8 mouse cellular contexts compared by ENCODE assay signal in the genomic region with DNA sequence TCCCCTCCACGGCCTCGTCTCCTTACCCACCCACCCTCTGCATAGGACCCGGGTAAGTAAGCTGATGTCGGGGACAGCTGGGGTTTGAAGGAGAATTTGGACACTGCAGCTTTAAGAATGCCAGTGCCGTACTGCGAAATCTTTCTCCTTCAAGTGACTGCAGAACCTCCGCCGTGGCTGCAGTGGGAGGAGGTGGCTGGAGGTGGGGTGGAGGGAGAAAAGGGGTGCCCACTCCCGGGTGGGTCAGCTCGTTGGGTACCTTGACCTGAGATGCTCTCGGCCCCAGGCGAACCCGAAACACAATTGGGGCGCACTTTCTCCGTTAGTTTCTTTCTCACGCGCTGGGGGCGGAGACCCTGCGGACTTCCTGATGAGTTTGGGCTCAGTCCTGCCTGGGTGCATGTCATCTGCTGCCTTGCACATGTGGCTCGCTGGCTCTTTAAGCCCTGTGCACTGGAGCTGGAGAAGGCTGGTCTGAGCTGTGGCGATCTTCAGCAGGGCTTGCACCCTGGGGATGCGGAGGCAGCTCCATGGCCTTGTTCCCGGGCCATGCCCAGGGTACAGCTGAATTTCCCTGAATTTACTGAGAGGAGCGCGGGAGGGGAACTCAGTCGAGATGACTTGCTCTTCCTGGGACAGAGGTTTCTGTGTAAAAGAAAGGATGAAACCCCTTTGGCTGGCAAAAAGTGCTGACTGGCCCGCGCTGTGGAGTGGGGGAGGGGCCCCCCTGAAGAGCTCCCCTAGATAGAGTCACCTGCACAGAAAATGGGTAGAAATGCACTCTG. TPM values are rescaled to one million over a fixed set of nuclear protein-coding genes. Genes with fewer than 3 reads are reported as not detected.
A peak's percentile ranks its signal among the peaks of the same experiment; 100 is the strongest.
DNase-seq lines count a peak whose midpoint lies in the region; ATAC-seq and TF ChIP-seq lines count a peak whose summit lies in the region.

No protein-coding gene starts in this region.

- peak overlapping the region; percentile 47 for H3K4me3 ChIP-seq in lung, embryonic 14.5 days (ENCODE audit: low read depth, low read length)
- H3K4me3 ChIP-seq in embryonic fibroblast, embryonic 13.5 days (ENCODE audit: insufficient read depth, low read length): peak overlapping the region; percentile 60
- H3K4me3 ChIP-seq in intestine, embryonic 16.5 days (ENCODE audit: low read length): peak overlapping the region; percentile 59
- H3K4me3 ChIP-seq in megakaryocyte, embryonic 14.5 days (replicated peaks): peak overlapping the region; percentile 92
- peak overlapping the region; percentile 36 for H3K4me3 ChIP-seq in stomach, embryonic 14.5 days (ENCODE audit: low read depth, low read length)

- peak; percentile 59 for DNase-seq in lung, embryonic 14.5 days
- DNase-seq in lung, postnatal 36 days: no peak
- peak; percentile 44 to 57 for DNase-seq in adrenal gland, postnatal 36 days
- DNase-seq in frontal cortex, postnatal 25 days (ENCODE audit: low spot score in 2 of 2): no peak

- no peak for ATAC-seq in lung, embryonic 14.5 days (ENCODE audit: insufficient read depth)
- ATAC-seq in intestine, embryonic 16.5 days: no peak
- ATAC-seq in stomach, embryonic 14.5 days (ENCODE audit: insufficient number of reproducible peaks, insufficient read depth, low FRiP score, low read depth): no peak

- H3K27ac ChIP-seq in lung, embryonic 14.5 days (ENCODE audit: low read depth): no peak overlapping the region
- H3K27ac ChIP-seq in embryonic fibroblast, embryonic 13.5 days (ENCODE audit: insufficient read depth, low read length): no peak overlapping the region
- H3K27ac ChIP-seq in intestine, embryonic 16.5 days (ENCODE audit: low read length): no peak overlapping the region
- no peak overlapping the region for H3K27ac ChIP-seq in stomach, embryonic 14.5 days (ENCODE audit: low read length)

- H3K9me3 ChIP-seq in lung, embryonic 14.5 days (ENCODE audit: low read depth, low read length): no peaks in the 10 kb centered on the region
- no peaks in the 10 kb centered on the region for H3K9me3 ChIP-seq in intestine, embryonic 16.5 days (ENCODE audit: control insufficient read depth, low read length)
- no peaks in the 10 kb centered on the region for H3K9me3 ChIP-seq in megakaryocyte, embryonic 14.5 days
- H3K9me3 ChIP-seq in stomach, embryonic 14.5 days (ENCODE audit: control insufficient read depth, low read depth, low read length): no peaks in the 10 kb centered on the region

- H3K27me3 ChIP-seq in lung, embryonic 14.5 days (ENCODE audit: insufficient read depth, low read length): peaks cover 78% of the 10 kb centered on the region
- peaks cover 43% of the 10 kb centered on the region for H3K27me3 ChIP-seq in intestine, embryonic 16.5 days (replicated peaks; ENCODE audit: control insufficient read depth, insufficient read depth, low read length)
- peaks cover 95% of the 10 kb centered on the region for H3K27me3 ChIP-seq in megakaryocyte, embryonic 14.5 days (replicated peaks)
- peaks cover 52% of the 10 kb centered on the region for H3K27me3 ChIP-seq in stomach, embryonic 14.5 days (ENCODE audit: control insufficient read depth, insufficient read depth, low read length)

- H3K36me3 ChIP-seq in lung, embryonic 14.5 days (ENCODE audit: insufficient read depth): no peaks in the 10 kb centered on the region
- no peaks in the 10 kb centered on the region for H3K36me3 ChIP-seq in intestine, embryonic 16.5 days (ENCODE audit: control insufficient read depth, insufficient read depth, low read length)
- no peaks in the 10 kb centered on the region for H3K36me3 ChIP-seq in megakaryocyte, embryonic 14.5 days (replicated peaks; ENCODE audit: low read length)
- no peaks in the 10 kb centered on the region for H3K36me3 ChIP-seq in stomach, embryonic 14.5 days (ENCODE audit: control insufficient read depth, insufficient read depth, low read length)

- TF ChIP-seq CTCF in lung, embryonic 14.5 days (IDR thresholded peaks at IDR 0.05; ENCODE audit: low read depth): no peak
- TF ChIP-seq CTCF in embryonic fibroblast, embryonic 13.5 days (IDR thresholded peaks at IDR 0.05; ENCODE audit: borderline replicate concordance, insufficient read depth, low read length): no peak

- peaks cover 6% of the 10 kb centered on the region for H3K4me1 ChIP-seq in lung, embryonic 14.5 days (ENCODE audit: insufficient read depth)
- peaks cover 3% of the 10 kb centered on the region; the same call in 1 of the 2 replicates for H3K4me1 ChIP-seq in embryonic fibroblast, embryonic 13.5 days (ENCODE audit: control insufficient read depth, insufficient read depth, low read length)
- H3K4me1 ChIP-seq in intestine, embryonic 16.5 days (ENCODE audit: control insufficient read depth, insufficient read depth, low read length): peaks cover 27% of the 10 kb centered on the region
- peaks cover 37% of the 10 kb centered on the region for H3K4me1 ChIP-seq in megakaryocyte, embryonic 14.5 days
- H3K4me1 ChIP-seq in stomach, embryonic 14.5 days (ENCODE audit: control insufficient read depth, insufficient read depth, low read length): peaks cover 13% of the 10 kb centered on the region

- TF ChIP-seq POLR2A in embryonic fibroblast, embryonic 13.5 days (IDR thresholded peaks at IDR 0.05; ENCODE audit: low read depth, low read length): 0 out of 2 replicates have a peak, but pooled peaks have one; percentile 29

- under 1% methylated on average over 28 of the region's 28 CpGs for WGBS in lung, embryonic 14.5 days
- WGBS in intestine, embryonic 16.5 days: 1% methylated on average over 28 of the region's 28 CpGs
- under 1% methylated on average over 28 of the region's 28 CpGs for WGBS in stomach, embryonic 14.5 days

- H3K9ac ChIP-seq in lung, embryonic 14.5 days: peak overlapping the region; percentile 44
- peak overlapping the region; percentile 61 for H3K9ac ChIP-seq in intestine, embryonic 16.5 days (ENCODE audit: low read depth, low read length)
- no peak overlapping the region for H3K9ac ChIP-seq in stomach, embryonic 14.5 days (replicated peaks; ENCODE audit: low read depth, low read length)

- peak overlapping the region; percentile 96 for H3K4me2 ChIP-seq in lung, embryonic 14.5 days
- H3K4me2 ChIP-seq in intestine, embryonic 16.5 days (ENCODE audit: low read depth, low read length): peak overlapping the region; percentile 96
- H3K4me2 ChIP-seq in stomach, embryonic 14.5 days (replicated peaks; ENCODE audit: low read depth, low read length): peak overlapping the region; percentile 63

RNA-seq across cellular contexts. Expression of a gene that starts 21.8 kb away (rescaled TPM):
- 20.4 and 22.0 TPM in 2 replicates for polyA plus RNA-seq in lung, embryonic 14.5 days (2014; fragmentation: Nextera tagmentation; extraction: Ambion mirVana)
- 100 to 1,000 TPM; 152 to 160 TPM for total RNA-seq in adrenal gland, postnatal 36 days (2021)
- polyA plus RNA-seq in embryonic fibroblast, embryonic 13.5 days (2011; ENCODE audit: insufficient read length, low read depth, missing spikeins): 59.2 and 64.8 TPM in 2 replicates
- polyA plus RNA-seq in intestine, embryonic 16.5 days (2015; fragmentation: Nextera tagmentation; extraction: Ambion mirVana): 31.6 and 41.6 TPM in 2 replicates
- polyA plus RNA-seq in megakaryocyte, embryonic 14.5 days (2012; ENCODE audit: insufficient read depth, low replicate concordance): 4.4 and 6.8 TPM in 2 replicates
- 8.8 and 10.2 TPM in 2 replicates for polyA plus RNA-seq in stomach, embryonic 14.5 days (2014; fragmentation: Nextera tagmentation; extraction: Ambion mirVana)

RNA-seq across cellular contexts. Expression of a gene that starts 56.5 kb away (rescaled TPM):
- 1.4 and 1.5 TPM in 2 replicates for polyA plus RNA-seq in lung, embryonic 14.5 days (2014; fragmentation: Nextera tagmentation; extraction: Ambion mirVana)
- 1 to 10 TPM in 1 of 2 experiments, under 1 TPM in 1; 0.99 to 1.9 TPM for total RNA-seq in adrenal gland, postnatal 36 days (2021)
- polyA plus RNA-seq in embryonic fibroblast, embryonic 13.5 days (2011; ENCODE audit: insufficient read length, low read depth, missing spikeins): 2.0 and 2.3 TPM in 2 replicates
- 1.6 and 1.8 TPM in 2 replicates for polyA plus RNA-seq in intestine, embryonic 16.5 days (2015; fragmentation: Nextera tagmentation; extraction: Ambion mirVana)
- polyA plus RNA-seq in megakaryocyte, embryonic 14.5 days (2012; ENCODE audit: insufficient read depth, low replicate concordance): 1.1 and 1.9 TPM in 2 replicates
- 0.39 and 0.86 TPM in 2 replicates for polyA plus RNA-seq in stomach, embryonic 14.5 days (2014; fragmentation: Nextera tagmentation; extraction: Ambion mirVana)

Comparison
In these comparisons a context has a peak if more than half of its experiments do, and no peak if none do; other contexts are left out.
1. DNase-seq: peak in lung, embryonic 14.5 days (single experiment) and adrenal gland, postnatal 36 days (2 of 2); none in lung, postnatal 36 days (single experiment) and frontal cortex, postnatal 25 days (0 of 2).
2. H3K4me3 ChIP-seq: peak in every context shown above with its lines; median percentile 92 in megakaryocyte, embryonic 14.5 days; 60 in embryonic fibroblast, embryonic 13.5 days; 59 in intestine, embryonic 16.5 days; 47 in lung, embryonic 14.5 days; 36 in stomach, embryonic 14.5 days.
3. Peak in every context shown above with its lines, with median percentiles within 50 percentile points of each other: H3K4me2 ChIP-seq.